Mouse (Mus musculus): ENCODE measurements around the gene Dcaf5.

DNA sequence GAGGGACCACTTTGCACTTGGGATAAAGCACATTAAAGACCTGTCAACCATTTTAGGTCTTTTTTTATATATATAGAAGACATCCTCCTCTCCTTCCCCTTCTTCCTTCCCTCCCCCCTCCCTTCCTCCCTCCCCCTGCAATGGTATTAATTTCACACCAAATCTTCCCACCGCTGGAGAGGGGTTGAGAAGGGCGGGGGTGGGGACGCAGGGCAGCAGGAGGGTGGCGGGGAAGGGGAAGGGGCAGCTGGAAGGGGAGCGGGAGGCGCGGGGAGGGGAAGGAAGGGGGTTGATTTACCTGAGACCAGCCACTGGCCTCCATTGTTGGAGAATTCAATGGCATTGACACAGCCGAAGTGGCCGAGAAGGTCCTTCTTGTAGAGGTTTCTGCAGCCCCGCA lies 514 bp downstream of the Dcaf5 start:
- TF ChIP-seq CTCF (IDR thresholded peaks at IDR 0.05; ENCODE audit: borderline replicate concordance, control insufficient read depth, extremely low read depth, insufficient read depth, low read length, poor library complexity) (no peak), POLR2A (IDR thresholded peaks at IDR 0.05; ENCODE audit: control insufficient read depth, extremely low read depth, insufficient read depth, low read length, poor library complexity) (no peak)

Measured in thymus, adult 2 months (tissue).